Mouse (Mus musculus) brown adipose tissue, adult 24 weeks (tissue): Measurements from ENCODE around the gene B3galt6. TPM values are rescaled to one million over a fixed set of nuclear protein-coding genes. Genes with fewer than 3 reads are reported as not detected.

Experiments
- H3K27ac ChIP-seq: fragments of 200-500 bp; replicated peaks from 2 replicates; pipeline ENCODE4 v1.5.1; 2012; ENCODE audit warnings: low read depth, mild to moderate bottlenecking, low read length
- H3K4me1 ChIP-seq: fragments of 200-500 bp; 2 replicates; pipeline ENCODE4 v1.6.1; 2012; ENCODE audit warnings: low read length, mixed read lengths; ENCODE audit not compliant: control insufficient read depth, insufficient read depth, insufficient read length
- H3K4me3 ChIP-seq: fragments of 200-500 bp; 2 replicates; pipeline ENCODE4 v1.5.1; 2012; ENCODE audit warnings: low read depth, mild to moderate bottlenecking, low read length, moderate library complexity; ENCODE audit not compliant: insufficient read depth
- polyA plus RNA-seq: library from polyadenylated mRNA; stranded (reverse); fragments of >200 nt; gene quantifications from 2 replicates; pipeline ENCODE4 v1.2.4, GENCODE M21; 2012; ENCODE audit not compliant: missing spikeins, insufficient read depth, insufficient read length

B3galt6 gene
- polyA plus RNA-seq: 1.8 and 3.0 TPM in 2 replicates

- H3K27ac ChIP-seq: peak within 1 kb of the TSS; percentile 93
- H3K4me3 ChIP-seq: peak within 1 kb of the TSS; percentile 92
- peaks cover 9% of the 10 kb centered on the region for H3K4me1 ChIP-seq
These were observed at the start of gene B3galt6, which contains the start of gene Sdf4 for GRCm38 (mm10) chr4:155992241-155992905. B3galt6 (minus strand) TSS chr4:155992649. Sdf4 (plus strand) TSS chr4:155992872.

- Histone ChIP-seq H3K27ac (no peak overlapping the region), H3K4me3 (peak overlapping the region; percentile 31), H3K4me1 (peaks cover 11% of the 10 kb centered on the region)
These were observed 42.5 kb upstream of the B3galt6 start for GRCm38 (mm10) chr4:156034901-156035300.

GRCm38 (mm10) chr4:156034301-156034700, 41.9 kb upstream of the B3galt6 start:
- no peak overlapping the region for H3K4me3 ChIP-seq
- H3K27ac ChIP-seq: no peak overlapping the region
- H3K4me1 ChIP-seq: peaks cover 11% of the 10 kb centered on the region

- Histone ChIP-seq H3K4me3 (no peak overlapping the region), H3K27ac (no peak overlapping the region), H3K4me1 (peaks cover 11% of the 10 kb centered on the region)
These were observed 41.1 kb upstream of the B3galt6 start for GRCm38 (mm10) chr4:156033476-156034119.

- H3K4me3 ChIP-seq: no peak overlapping the region
- H3K4me1 ChIP-seq: peaks cover 11% of the 10 kb centered on the region
- no peak overlapping the region for H3K27ac ChIP-seq
These were observed 40.4 kb upstream of the B3galt6 start for GRCm38 (mm10) chr4:156032856-156033255.

- Histone ChIP-seq H3K4me3 (peak overlapping the region; percentile 85), H3K27ac (peak overlapping the region; percentile 76), H3K4me1 (peaks cover 11% of the 10 kb centered on the region)
These were observed 39.3 kb upstream of the B3galt6 start for GRCm38 (mm10) chr4:156031593-156032391.

- Histone ChIP-seq H3K4me3 (peak overlapping the region; percentile 85), H3K4me1 (peaks cover 11% of the 10 kb centered on the region), H3K27ac (peak overlapping the region; percentile 55)
These were observed 38.8 kb upstream of the B3galt6 start for GRCm38 (mm10) chr4:156031255-156031592.

GRCm38 (mm10) chr4:156030651-156031118, 38.2 kb upstream of the B3galt6 start:
- Histone ChIP-seq H3K4me3 (peak overlapping the region; percentile 85), H3K27ac (no peak overlapping the region), H3K4me1 (peaks cover 11% of the 10 kb centered on the region)

- Histone ChIP-seq H3K4me1 (peaks cover 11% of the 10 kb centered on the region), H3K4me3 (no peak overlapping the region), H3K27ac (no peak overlapping the region)
These were observed 36.1 kb upstream of the B3galt6 start for GRCm38 (mm10) chr4:156028580-156028979.

- H3K4me3 ChIP-seq: no peak within 1 kb of the TSS
- no peaks in the 10 kb centered on the region; the same call in 1 of the 2 replicates for H3K4me1 ChIP-seq
- H3K27ac ChIP-seq: no peak within 1 kb of the TSS
These were observed 33.6 kb upstream of the B3galt6 start, which contains the start of gene Tnfrsf18 for GRCm38 (mm10) chr4:156026013-156026412. Tnfrsf18 (plus strand) TSS chr4:156026164.

- Histone ChIP-seq H3K4me3 (no peak overlapping the region), H3K27ac (no peak overlapping the region), H3K4me1 (no peaks in the 10 kb centered on the region; the same call in 1 of the 2 replicates)
These were observed 31.7 kb upstream of the B3galt6 start for GRCm38 (mm10) chr4:156024184-156024583.

GRCm38 (mm10) chr4:156023520-156023919, 31.1 kb upstream of the B3galt6 start:
- H3K4me1 ChIP-seq: no peaks in the 10 kb centered on the region; the same call in 1 of the 2 replicates
- no peak overlapping the region for H3K27ac ChIP-seq
- H3K4me3 ChIP-seq: no peak overlapping the region

GRCm38 (mm10) chr4:156021942-156022419, 29.5 kb upstream of the B3galt6 start:
- no peak overlapping the region for H3K27ac ChIP-seq
- no peaks in the 10 kb centered on the region; the same call in 1 of the 2 replicates for H3K4me1 ChIP-seq
- no peak overlapping the region for H3K4me3 ChIP-seq

GRCm38 (mm10) chr4:156021381-156021780, 28.9 kb upstream of the B3galt6 start:
- Histone ChIP-seq H3K27ac (no peak overlapping the region), H3K4me1 (no peaks in the 10 kb centered on the region; the same call in 1 of the 2 replicates), H3K4me3 (no peak overlapping the region)

- H3K4me1 ChIP-seq: no peaks in the 10 kb centered on the region
- H3K27ac ChIP-seq: no peak overlapping the region
- no peak overlapping the region for H3K4me3 ChIP-seq
These were observed 27.3 kb upstream of the B3galt6 start for GRCm38 (mm10) chr4:156019771-156020170.
